Mouse (Mus musculus) stomach, postnatal 0 days (tissue): ENCODE measurements at regions not wholly inside any gene's neighbourhood (a gene's known extent, or its start where the extent isn't known, plus 50 kb on each side); places are given as distances from the start of the nearest gene placed in this dataset.

Experiments used
- ATAC-seq: fragments of 200-750 bp; cut with Nextera tagmentation; 2 replicates; pipeline ENCODE4 v1.8.0; 2017; ENCODE audit not compliant: low FRiP score, low TSS enrichment
- DNase-seq: peaks from one replicate; pipeline ENCODE4 v3.0.0-alpha.2; 2016; ENCODE audit warnings: low spot score
- H3K27ac ChIP-seq: fragments of 300-500 bp; sonication (generic); replicated peaks from 2 replicates; pipeline ENCODE4 v1.5.1; 2014; ENCODE audit warnings: mild to moderate bottlenecking, control low read depth
- H3K27me3 ChIP-seq: fragments of 300-500 bp; sonication (generic); 2 replicates; pipeline ENCODE4 v1.6.1; 2014; ENCODE audit warnings: low read length; ENCODE audit not compliant: control insufficient read depth, insufficient read depth
- H3K36me3 ChIP-seq: fragments of 300-500 bp; sonication (generic); 2 replicates; pipeline ENCODE4 v1.6.1; 2014; ENCODE audit warnings: low read length, mixed read lengths; ENCODE audit not compliant: control insufficient read depth, insufficient read depth
- H3K4me1 ChIP-seq: fragments of 300-500 bp; sonication (generic); replicated peaks from 2 replicates; pipeline ENCODE4 v1.6.1; 2014; ENCODE audit warnings: antibody characterized with exemption; ENCODE audit not compliant: control insufficient read depth, insufficient read depth
- H3K4me2 ChIP-seq: fragments of 300-500 bp; sonication (generic); replicated peaks from 2 replicates; pipeline ENCODE4 v1.6.1; 2014; ENCODE audit warnings: low read depth, mild to moderate bottlenecking, control low read depth, moderate library complexity
- H3K4me3 ChIP-seq: fragments of 300-500 bp; sonication (generic); 2 replicates; pipeline ENCODE4 v1.5.1; 2014; ENCODE audit warnings: low read depth, low read length, control low read depth
- H3K9ac ChIP-seq: fragments of 300-500 bp; sonication (generic); 2 replicates; pipeline ENCODE4 v1.6.1; 2014; ENCODE audit warnings: mild to moderate bottlenecking, low read length, control low read depth, mixed read lengths
- H3K9me3 ChIP-seq: fragments of 300-500 bp; sonication (generic); 2 replicates; pipeline ENCODE4 v1.6.1; 2016; ENCODE audit warnings: low read length; ENCODE audit not compliant: control insufficient read depth
- CTCF ChIP-seq: IDR thresholded peaks from 2 replicates; pipeline ENCODE4 v1.5.1; 2016; ENCODE audit warnings: antibody characterized with exemption, low read depth, mild to moderate bottlenecking, moderate library complexity
- EP300 ChIP-seq: optimal IDR thresholded peaks from 2 replicates; pipeline ENCODE3; 2016; ENCODE audit warnings: antibody characterized with exemption
- WGBS: fragments of 180-500 bp; shearing (Covaris S2); extraction: QIAGEN DNeasy Blood & Tissue Kit; methylation state at CpG from one replicate; pipeline ENCODE4 v1.1.7; 2014; 5-methylcytosine and 5-hydroxymethylcytosine counted together

GRCm38 (mm10) chr2:172674641-172675040, 125.2 kb downstream of the Tfap2c start:
- no peak overlapping the region for H3K4me3 ChIP-seq
- no peaks in the 10 kb centered on the region for H3K4me1 ChIP-seq
- DNase-seq (no peak), ATAC-seq (no peak)
- WGBS = 59% methylated on average over 8 of the region's 8 CpGs
- H3K27me3 ChIP-seq = no peaks in the 10 kb centered on the region
- no peak overlapping the region for H3K9ac ChIP-seq
- no peaks in the 10 kb centered on the region for H3K36me3 ChIP-seq
- H3K4me2 ChIP-seq = no peak overlapping the region
- H3K27ac ChIP-seq = no peak overlapping the region
- TF ChIP-seq EP300 (no peak), CTCF (no peak)
- no peaks in the 10 kb centered on the region for H3K9me3 ChIP-seq

GRCm38 (mm10) chr2:172675081-172675480, 125.7 kb downstream of the Tfap2c start:
- ATAC-seq (no peak), DNase-seq (no peak)
- WGBS = 24% methylated on average over 15 of the region's 15 CpGs
- Histone ChIP-seq H3K4me1 (no peaks in the 10 kb centered on the region), H3K9ac (no peak overlapping the region), H3K4me2 (no peak overlapping the region), H3K36me3 (no peaks in the 10 kb centered on the region), H3K9me3 (no peaks in the 10 kb centered on the region), H3K27ac (no peak overlapping the region), H3K4me3 (no peak overlapping the region), H3K27me3 (no peaks in the 10 kb centered on the region)
- TF ChIP-seq CTCF = no peak
- TF ChIP-seq EP300 = no peak

- ATAC-seq (no peak), DNase-seq (no peak)
- 72% methylated on average over 1 of the region's 1 CpGs for WGBS
- H3K4me1 ChIP-seq = no peaks in the 10 kb centered on the region
- TF ChIP-seq EP300 (no peak), CTCF (no peak)
- no peak overlapping the region for H3K4me2 ChIP-seq
- no peak overlapping the region for H3K9ac ChIP-seq
- H3K36me3 ChIP-seq = no peaks in the 10 kb centered on the region
- H3K27ac ChIP-seq = no peak overlapping the region
- H3K27me3 ChIP-seq = no peaks in the 10 kb centered on the region
- no peak overlapping the region for H3K4me3 ChIP-seq
- no peaks in the 10 kb centered on the region for H3K9me3 ChIP-seq
Observed at GRCm38 (mm10) chr2:172690196-172690595, 140.8 kb downstream of the Tfap2c start.

GRCm38 (mm10) chr2:172690931-172691651, 141.7 kb downstream of the Tfap2c start:
- 70% methylated on average over 8 of the region's 9 CpGs for WGBS
- no peak for DNase-seq
- TF ChIP-seq EP300 = no peak
- no peak for TF ChIP-seq CTCF
- Histone ChIP-seq H3K27me3 (no peaks in the 10 kb centered on the region), H3K4me1 (no peaks in the 10 kb centered on the region), H3K9ac (no peak overlapping the region), H3K36me3 (no peaks in the 10 kb centered on the region), H3K27ac (no peak overlapping the region), H3K9me3 (no peaks in the 10 kb centered on the region), H3K4me3 (no peak overlapping the region), H3K4me2 (no peak overlapping the region)
- ATAC-seq = no peak

- TF ChIP-seq EP300 (no peak), CTCF (no peak)
- no peak overlapping the region for H3K4me3 ChIP-seq
- ATAC-seq = no peak
Observed at GRCm38 (mm10) chr2:172698961-172699360, 149.6 kb downstream of the Tfap2c start.

GRCm38 (mm10) chr2:172699654-172700053, 150.3 kb downstream of the Tfap2c start:
- Histone ChIP-seq H3K4me2 (no peak overlapping the region), H3K4me1 (no peaks in the 10 kb centered on the region), H3K9ac (no peak overlapping the region), H3K27me3 (no peaks in the 10 kb centered on the region), H3K4me3 (no peak overlapping the region), H3K36me3 (no peaks in the 10 kb centered on the region), H3K27ac (no peak overlapping the region), H3K9me3 (no peaks in the 10 kb centered on the region)
- DNase-seq = peak; percentile 31
- TF ChIP-seq CTCF = no peak
- TF ChIP-seq EP300 = no peak
- 66% methylated on average over 4 of the region's 4 CpGs for WGBS
- ATAC-seq = peak; percentile 60; the same call in 1 of the 2 replicates

More at GRCm38 (mm10) chr2:172698961-172699360, 149.6 kb downstream of the Tfap2c start:
- H3K4me1 ChIP-seq = no peaks in the 10 kb centered on the region
- no peak overlapping the region for H3K4me2 ChIP-seq
- H3K9ac ChIP-seq = no peak overlapping the region
- WGBS = 74% methylated on average over 6 of the region's 6 CpGs
- no peak overlapping the region for H3K27ac ChIP-seq
- H3K27me3 ChIP-seq = no peaks in the 10 kb centered on the region
- H3K9me3 ChIP-seq = no peaks in the 10 kb centered on the region
- DNase-seq = no peak
- no peaks in the 10 kb centered on the region for H3K36me3 ChIP-seq
